Mouse (Mus musculus): ENCODE measurements around the gene Cpa1. TPM values are rescaled to one million over a fixed set of nuclear protein-coding genes. Genes with fewer than 3 reads are reported as not detected.

Gene Cpa1
- total RNA-seq, 2 experiments from 2014 or later = not detected

- DNase-seq (ENCODE audit: low spot score in 2 of 2) = no peak
Observed at GRCm38 (mm10) chr6:30667585-30667984, 28.6 kb downstream of the Cpa1 start.

GRCm38 (mm10) chr6:30671696-30672095, 32.7 kb downstream of the Cpa1 start:
- no peak for DNase-seq (ENCODE audit: low spot score in 2 of 2)

- DNase-seq (ENCODE audit: low spot score in 2 of 2) = no peak
Observed at GRCm38 (mm10) chr6:30673764-30674561, 34.9 kb downstream of the Cpa1 start.

GRCm38 (mm10) chr6:30674714-30675280, 35.8 kb downstream of the Cpa1 start:
- DNase-seq (ENCODE audit: low spot score in 2 of 2) = no peak

- DNase-seq (ENCODE audit: low spot score in 2 of 2) = peak; percentile 33 to 49
Observed at GRCm38 (mm10) chr6:30675281-30675771, 36.3 kb downstream of the Cpa1 start.

- DNase-seq (ENCODE audit: low spot score in 2 of 2) = no peak
Observed at GRCm38 (mm10) chr6:30676506-30676905, 37.5 kb downstream of the Cpa1 start.

GRCm38 (mm10) chr6:30677591-30677990, 38.6 kb downstream of the Cpa1 start:
- no peak for DNase-seq (ENCODE audit: low spot score in 2 of 2)

- DNase-seq (ENCODE audit: low spot score in 2 of 2) = no peak
Observed at GRCm38 (mm10) chr6:30678482-30678881, 39.5 kb downstream of the Cpa1 start.

- no peak for DNase-seq (ENCODE audit: low spot score in 2 of 2)
Observed at GRCm38 (mm10) chr6:30679567-30679966, 40.5 kb downstream of the Cpa1 start.

- DNase-seq (ENCODE audit: low spot score in 2 of 2) = no peak
Observed at GRCm38 (mm10) chr6:30680442-30680841, 41.4 kb downstream of the Cpa1 start.

- DNase-seq (ENCODE audit: low spot score in 2 of 2) = peak; percentile 35 to 39
Observed at GRCm38 (mm10) chr6:30681935-30682900, 43.2 kb downstream of the Cpa1 start.

- DNase-seq (ENCODE audit: low spot score in 2 of 2) = no peak
Observed at GRCm38 (mm10) chr6:30684570-30684969, 45.6 kb downstream of the Cpa1 start.

- DNase-seq (ENCODE audit: low spot score in 2 of 2) = no peak
Observed at GRCm38 (mm10) chr6:30687198-30687597, 48.2 kb downstream of the Cpa1 start.

- no peak for DNase-seq (ENCODE audit: low spot score in 2 of 2)
Observed at GRCm38 (mm10) chr6:30692826-30693225, 53.8 kb downstream of the Cpa1 start.

GRCm38 (mm10) chr6:30693350-30693991, 54.5 kb downstream of the Cpa1 start, which contains the start of gene Cep41:
Gene Cep41, minus strand, starts transcription at chr6:30693749.
- DNase-seq (ENCODE audit: low spot score in 2 of 2) = peak; percentile 96 to 97

- peak in 1 of 2 experiments; percentile 15 for DNase-seq (ENCODE audit: low spot score in 2 of 2)
Observed at GRCm38 (mm10) chr6:30694209-30694608, 55.2 kb downstream of the Cpa1 start.

Other genes starting within 250 kb of the Cpa1 start
- 10 to 100 TPM; 24.7 to 29.3 TPM for gene Zc3hc1, start 248.2 kb upstream of the Cpa1 start, total RNA-seq (2021)
- 100 to 1,000 TPM in 1 of 2 experiments, 10 to 100 TPM in 1; 89.0 to 104 TPM for gene Klhdc10, start 237.3 kb upstream of the Cpa1 start, total RNA-seq (2021)
- gene Tmem209, start 129.4 kb upstream of the Cpa1 start, total RNA-seq (2021) = 10 to 100 TPM; 21.7 to 24.8 TPM
- under 1 TPM; 0.52 to 0.74 TPM for gene Ssmem1, start 129.4 kb upstream of the Cpa1 start, total RNA-seq (2021)
- 1 to 10 TPM; 1.9 to 2.0 TPM for gene Cpa2, start 97.6 kb upstream of the Cpa1 start, total RNA-seq (2021)
- under 1 TPM; 0.19 to 0.21 TPM for gene Cpa4, start 70.8 kb upstream of the Cpa1 start, total RNA-seq (2021)
- gene Cpa5, start 28.2 kb upstream of the Cpa1 start, total RNA-seq (2021) = not detected
- 1 to 10 TPM; 6.4 to 7.0 TPM for gene Cep41, start 54.5 kb downstream of the Cpa1 start, total RNA-seq (2021)
- gene Mest, start 84.3 kb downstream of the Cpa1 start, total RNA-seq (2021) = 100 to 1,000 TPM in 1 of 2 experiments, 10 to 100 TPM in 1; 94.5 to 106 TPM

Measured in left cerebral cortex, adult 18-20 months (tissue).